Mouse (Mus musculus) hindbrain, embryonic 14.5 days (tissue): ENCODE results near the gene Gmeb2. TPM values are rescaled to one million over a fixed set of nuclear protein-coding genes. Genes with fewer than 3 reads are reported as not detected.

Experiments used
- ATAC-seq: fragments of 200-750 bp; cut with Nextera tagmentation; 2 replicates; pipeline ENCODE4 v1.8.0; 2017; ENCODE audit warnings: moderate number of reproducible peaks, mild to moderate bottlenecking, moderate TSS enrichment, moderate library complexity; ENCODE audit not compliant: low FRiP score
- DNase-seq: peaks from one replicate; pipeline ENCODE4 v3.0.0-alpha.2; 2015; ENCODE audit warnings: low spot score
- H3K27ac ChIP-seq: fragments of 300-500 bp; sonication (generic); 2 replicates; pipeline ENCODE4 v1.5.1; 2014; ENCODE audit warnings: mild to moderate bottlenecking, moderate library complexity
- H3K27me3 ChIP-seq: fragments of 300-500 bp; sonication (generic); 2 replicates; pipeline ENCODE4 v1.6.1; 2014; ENCODE audit warnings: mild to moderate bottlenecking, low read length, mixed read lengths; ENCODE audit not compliant: control insufficient read depth, insufficient read depth
- H3K36me3 ChIP-seq: fragments of 300-500 bp; sonication (generic); replicated peaks from 2 replicates; pipeline ENCODE4 v1.6.1; 2014; ENCODE audit not compliant: control insufficient read depth, insufficient read depth
- H3K4me1 ChIP-seq: fragments of 300-500 bp; sonication (generic); replicated peaks from 2 replicates; pipeline ENCODE4 v1.6.1; 2014; ENCODE audit warnings: antibody characterized with exemption, low read length, mixed read lengths; ENCODE audit not compliant: control insufficient read depth, insufficient read depth
- H3K4me2 ChIP-seq: fragments of 300-500 bp; sonication (generic); replicated peaks from 2 replicates; pipeline ENCODE4 v1.6.1; 2014; ENCODE audit warnings: mild to moderate bottlenecking, moderate library complexity
- H3K4me3 ChIP-seq: fragments of 300-500 bp; sonication (generic); replicated peaks from 2 replicates; pipeline ENCODE4 v1.5.1; 2014; ENCODE audit warnings: mild to moderate bottlenecking, low read length
- H3K9ac ChIP-seq: fragments of 300-500 bp; sonication (generic); 2 replicates; pipeline ENCODE4 v1.6.1; 2014
- H3K9me3 ChIP-seq: fragments of 300-500 bp; sonication (generic); 2 replicates; pipeline ENCODE4 v1.6.1; 2016; ENCODE audit warnings: low read length; ENCODE audit not compliant: control insufficient read depth
- WGBS: fragments of 180-500 bp; shearing (Covaris S2); extraction: QIAGEN DNeasy Blood & Tissue Kit; methylation state at CpG from one replicate; pipeline ENCODE4 v1.1.7; 2014; 5-methylcytosine and 5-hydroxymethylcytosine counted together
- polyA plus RNA-seq: library from polyadenylated mRNA; unstranded; fragments of >200 nt; fragmentation: Nextera tagmentation; extraction: Ambion mirVana; gene quantifications from 2 replicates; pipeline ENCODE4 v1.2.1, GENCODE M21; 2014

Gmeb2 gene
- polyA plus RNA-seq, 1 experiment from 2014 or later = 18.0 TPM

- 75% methylated on average over 3 of the region's 3 CpGs for WGBS
- no peaks in the 10 kb centered on the region for H3K36me3 ChIP-seq
- no peak for ATAC-seq
- H3K4me1 ChIP-seq = no peaks in the 10 kb centered on the region
- no peak overlapping the region for H3K4me3 ChIP-seq
- no peak overlapping the region for H3K27ac ChIP-seq
- DNase-seq = no peak
- H3K27me3 ChIP-seq = no peaks in the 10 kb centered on the region
- H3K9ac ChIP-seq = no peak overlapping the region
- no peaks in the 10 kb centered on the region for H3K9me3 ChIP-seq
- H3K4me2 ChIP-seq = no peak overlapping the region
Measured at GRCm38 (mm10) chr2:181201606-181202005, 86.2 kb downstream of the Gmeb2 start.

Other genes starting within 250 kb of the Gmeb2 start
- 50.6 and 59.1 TPM in 2 replicates for gene Chrna4, start 244.5 kb downstream of the Gmeb2 start, polyA plus RNA-seq
- 54.2 and 55.9 TPM in 2 replicates for gene Kcnq2, start 152.7 kb downstream of the Gmeb2 start, polyA plus RNA-seq
- 21.1 and 22.3 TPM in 2 replicates for gene Eef1a2, start 131.0 kb downstream of the Gmeb2 start, polyA plus RNA-seq
- gene Ppdpf, start 100.8 kb downstream of the Gmeb2 start, polyA plus RNA-seq = 382 and 446 TPM in 2 replicates
- not detected in 2 replicates for gene Ptk6, start 85.2 kb downstream of the Gmeb2 start, polyA plus RNA-seq
- 0.29 and 0.48 TPM in 2 replicates for gene Srms, start 74.8 kb downstream of the Gmeb2 start, polyA plus RNA-seq
- gene Fndc11, start 68.0 kb downstream of the Gmeb2 start, polyA plus RNA-seq = not detected in 2 replicates
- gene Helz2, start 46.0 kb downstream of the Gmeb2 start, polyA plus RNA-seq = 0.22 and 0.70 TPM in 2 replicates
- 1,468 and 1,594 TPM in 2 replicates for gene Stmn3, start 26.5 kb upstream of the Gmeb2 start, polyA plus RNA-seq
- gene Rtel1, start 31.7 kb upstream of the Gmeb2 start, polyA plus RNA-seq = 39.9 and 40.8 TPM in 2 replicates
- gene Zgpat, start 76.9 kb upstream of the Gmeb2 start, polyA plus RNA-seq = 66.7 and 67.6 TPM in 2 replicates
- gene Arfrp1, start 77.4 kb upstream of the Gmeb2 start, polyA plus RNA-seq = 62.3 and 63.3 TPM in 2 replicates
- 39.7 and 47.4 TPM in 2 replicates for gene Lime1, start 92.0 kb upstream of the Gmeb2 start, polyA plus RNA-seq
- 19.2 and 20.2 TPM in 2 replicates for gene Zbtb46, start 171.4 kb upstream of the Gmeb2 start, polyA plus RNA-seq
- gene Abhd16b, start 205.2 kb upstream of the Gmeb2 start, polyA plus RNA-seq = not detected in 2 replicates
- gene Tpd52l2, start 209.1 kb upstream of the Gmeb2 start, polyA plus RNA-seq = 105 and 109 TPM in 2 replicates
- gene Dnajc5, start 232.4 kb upstream of the Gmeb2 start, polyA plus RNA-seq = 234 and 264 TPM in 2 replicates